Mouse (Mus musculus): ENCODE measurements at regions not wholly inside any gene's neighbourhood (a gene's known extent, or its start where the extent isn't known, plus 50 kb on each side); places are given as distances from the start of the nearest gene placed in this dataset.

GRCm38 (mm10) chr8:126698601-126699388 is 105.0 kb upstream of the Irf2bp2 start:
- no peak for TF ChIP-seq CTCF (conservative IDR thresholded peaks at IDR 0.05; ENCODE audit: insufficient read depth, insufficient read length, low read depth, low read length)
- TF ChIP-seq POLR2A (IDR thresholded peaks at IDR 0.05; ENCODE audit: low read depth, low read length): no peak

Measured in kidney, adult 2 months (tissue).